Mouse (Mus musculus) testis, adult 2 months (tissue): ENCODE results near the gene Tpm1.

Experiments
- CTCF ChIP-seq: fragments of 200-500 bp; IDR thresholded peaks from 2 replicates; pipeline ENCODE4 v1.5.1; 2012; ENCODE audit warnings: low read depth, mild to moderate bottlenecking, inconsistent platforms, low read length, moderate library complexity; ENCODE audit not compliant: control insufficient read depth, insufficient read depth, insufficient replicate concordance
- POLR2A ChIP-seq: fragments of 200-500 bp; IDR thresholded peaks from 2 replicates; pipeline ENCODE4 v1.6.1; 2012; ENCODE audit warnings: low read depth, mild to moderate bottlenecking, inconsistent platforms, low read length, moderate library complexity; ENCODE audit not compliant: control insufficient read depth

GRCm38 (mm10) chr9:67050736-67051337 lies 1.6 kb upstream of the Tpm1 start:
- TF ChIP-seq CTCF (no peak), POLR2A (no peak)
